Mouse (Mus musculus) T-helper 2 cell (primary cell): ENCODE measurements around the gene Mcf2l.

ENCODE experiments used
- in situ Hi-C: fragments of 300-600 bp; cut with MboI, MseI; formaldehyde crosslinking; loops from one replicate; pipeline ENCODE4 v1.15.1; 2025; ENCODE audit warnings: high pct_unique_total_duplicates

Gene Mcf2l

GRCm38 (mm10) chr8:12988722-12989430 is 115.3 kb downstream of the Mcf2l start:
- in situ Hi-C loops: no loop called here

GRCm38 (mm10) chr8:12991411-12991810 is 117.8 kb downstream of the Mcf2l start:
- in situ Hi-C loops: no loop called here

- in situ Hi-C loops: no loop called here
These were observed 120.9 kb downstream of the Mcf2l start for GRCm38 (mm10) chr8:12994468-12994867.

DNA sequence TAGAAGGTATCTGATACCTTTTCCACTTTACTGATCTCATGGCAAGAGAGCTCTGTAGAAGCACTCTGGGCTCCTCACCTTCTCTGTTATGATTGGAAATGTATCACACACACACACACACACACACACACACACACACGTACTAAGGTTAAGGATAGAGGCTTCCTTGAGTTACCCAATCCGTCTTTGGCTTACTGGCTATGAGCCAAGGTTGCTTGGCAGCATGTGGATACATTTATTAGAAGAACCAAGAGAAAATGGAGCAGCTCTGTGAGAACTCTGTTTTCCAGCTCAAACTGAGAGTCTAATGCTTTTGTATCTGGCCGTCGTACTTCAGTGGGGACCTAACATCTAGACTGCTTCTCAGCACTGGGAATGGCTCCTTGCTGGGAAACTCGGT is 121.9 kb downstream of the Mcf2l start:
- in situ Hi-C loops: no loop called here

DNA sequence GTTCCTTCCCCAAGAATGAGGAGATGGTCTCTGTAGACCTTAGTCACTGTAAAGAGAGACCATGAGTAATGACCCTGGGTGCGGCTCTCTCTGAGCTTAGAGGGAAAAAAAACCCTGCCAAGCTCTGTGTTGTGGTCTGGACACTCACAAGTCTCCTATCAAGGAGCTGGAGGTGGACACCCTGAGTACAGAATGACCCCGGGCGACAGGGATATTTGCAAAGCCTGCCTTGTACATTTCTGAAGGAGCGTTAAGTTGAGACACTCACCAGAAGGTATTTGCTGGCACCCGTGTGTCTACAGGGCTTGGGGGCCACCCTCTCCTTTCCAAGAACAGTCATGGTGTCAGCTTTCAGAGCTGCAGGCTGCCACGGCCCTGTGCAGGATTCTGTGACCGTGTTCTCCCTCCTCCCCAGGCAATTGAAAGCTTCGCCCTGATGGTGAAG is 123.2 kb downstream of the Mcf2l start:
- in situ Hi-C loops: no loop called here

GRCm38 (mm10) chr8:12998331-12998730 is 124.7 kb downstream of the Mcf2l start:
- in situ Hi-C loops: no loop called here

GRCm38 (mm10) chr8:12999793-13000192 is 126.2 kb downstream of the Mcf2l start:
- in situ Hi-C loops: loop anchor here (10.0 kb wide), 1 partner anchor 1245 kb away; no protein-coding TSS in a partner anchor

DNA sequence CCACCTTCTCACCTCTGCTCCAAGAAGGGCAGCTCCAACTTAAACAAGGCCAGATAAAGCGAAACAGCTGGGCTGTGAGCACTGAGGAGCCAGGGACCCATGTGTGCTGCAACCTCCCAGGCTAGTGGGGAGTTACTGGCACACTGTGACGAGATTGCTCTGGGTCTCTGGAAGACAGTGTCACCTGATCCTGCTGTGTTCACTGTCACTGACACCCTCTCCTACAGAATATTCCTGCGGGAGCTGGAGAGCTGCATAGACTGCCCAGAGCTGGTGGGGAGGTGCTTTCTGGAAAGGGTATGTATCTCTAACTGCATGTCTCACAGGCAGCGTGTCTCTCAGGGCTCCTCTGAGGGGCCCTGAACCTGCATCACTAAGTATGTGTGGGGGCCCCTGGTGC is 133.9 kb downstream of the Mcf2l start:
- in situ Hi-C loops: loop anchor here (10.0 kb wide), 1 partner anchor 1237 kb away; no protein-coding TSS in a partner anchor

- in situ Hi-C loops: no loop called here
These were observed 136.7 kb downstream of the Mcf2l start for GRCm38 (mm10) chr8:13010313-13010712.

DNA sequence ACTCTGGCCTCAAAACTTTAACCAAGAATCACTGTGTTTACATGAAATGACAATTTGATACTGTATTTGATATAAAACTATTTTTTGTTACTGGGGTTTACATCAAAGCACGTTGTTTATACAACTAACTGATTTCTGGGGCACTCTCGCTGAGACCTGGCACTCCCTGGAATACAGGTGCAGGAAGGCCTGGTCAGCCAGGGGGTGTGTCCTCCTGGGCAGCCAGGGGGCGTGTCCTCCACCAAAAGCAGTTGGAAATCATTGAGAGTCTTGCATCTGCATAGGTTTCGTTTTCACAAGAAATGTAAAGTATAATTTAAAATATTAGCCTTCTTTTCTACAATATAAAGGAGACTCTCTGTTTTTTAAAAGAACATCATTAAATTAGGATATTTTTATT is 146.0 kb downstream of the Mcf2l start:
- in situ Hi-C loops: no loop called here

GRCm38 (mm10) chr8:13021830-13022229 is 148.2 kb downstream of the Mcf2l start:
- in situ Hi-C loops: no loop called here

GRCm38 (mm10) chr8:13025487-13026224 is 152.1 kb downstream of the Mcf2l start, which contains the start of gene F7:
Gene F7, plus strand, starts transcription at chr8:13026034.
- in situ Hi-C loops: no loop called here

GRCm38 (mm10) chr8:13027615-13028014 is 154.0 kb downstream of the Mcf2l start:
- in situ Hi-C loops: no loop called here

GRCm38 (mm10) chr8:13028482-13028881 is 154.9 kb downstream of the Mcf2l start:
- in situ Hi-C loops: no loop called here

GRCm38 (mm10) chr8:13036346-13036812 is 162.8 kb downstream of the Mcf2l start:
- in situ Hi-C loops: no loop called here

GRCm38 (mm10) chr8:13037015-13037414 is 163.4 kb downstream of the Mcf2l start, which contains the start of gene F10:
Gene F10, plus strand, starts transcription at chr8:13037308.
- in situ Hi-C loops: no loop called here

DNA sequence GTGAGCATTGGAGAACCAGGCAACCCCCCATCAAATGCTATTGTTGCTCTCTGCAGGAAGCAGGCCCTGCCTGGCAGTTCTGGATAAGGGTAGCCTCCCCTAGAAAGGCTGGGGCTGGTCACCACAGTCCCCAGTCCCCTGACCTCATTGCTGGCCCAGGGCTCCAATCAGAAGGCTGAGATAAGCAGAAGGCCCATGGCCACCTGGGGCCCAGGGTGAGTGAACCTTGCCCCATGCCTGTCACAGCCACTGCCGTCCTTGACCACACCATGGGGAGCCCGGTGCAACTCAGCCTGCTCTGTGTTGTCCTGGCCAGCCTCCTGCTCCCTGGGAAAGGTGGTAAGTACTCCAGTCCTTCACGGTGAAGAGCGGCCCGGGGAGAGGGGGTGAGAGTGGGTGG is 164.0 kb downstream of the Mcf2l start:
- in situ Hi-C loops: no loop called here

GRCm38 (mm10) chr8:13039054-13039453 is 165.4 kb downstream of the Mcf2l start:
- in situ Hi-C loops: no loop called here

- in situ Hi-C loops: no loop called here
These were observed 167.9 kb downstream of the Mcf2l start for GRCm38 (mm10) chr8:13041459-13041858.

DNA sequence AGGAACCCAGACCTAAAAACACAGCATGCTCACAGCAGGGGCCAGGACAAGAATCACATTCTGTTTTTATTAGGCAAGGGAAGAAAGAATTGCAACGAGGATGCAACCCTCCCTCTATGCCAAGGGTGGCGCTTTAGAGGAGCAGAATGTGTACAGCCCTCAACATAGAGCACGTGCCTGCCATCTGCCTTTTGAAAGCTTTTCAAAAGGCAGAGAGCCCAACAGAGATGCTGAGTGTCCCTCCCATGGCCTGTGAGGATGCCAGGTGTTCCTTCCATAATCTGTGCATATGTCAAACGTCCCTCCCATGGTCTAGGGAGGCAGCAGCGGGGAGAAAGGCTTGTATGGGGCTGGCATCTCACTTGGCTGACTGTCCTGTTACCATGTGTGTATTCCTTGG is 174.0 kb downstream of the Mcf2l start:
- in situ Hi-C loops: no loop called here

- in situ Hi-C loops: loop anchor here (25.0 kb wide), 1 partner anchor 1112 kb away; no protein-coding TSS in a partner anchor
These were observed 176.9 kb downstream of the Mcf2l start for GRCm38 (mm10) chr8:13050550-13050949.

GRCm38 (mm10) chr8:13057351-13057750 is 183.7 kb downstream of the Mcf2l start:
- in situ Hi-C loops: loop anchor here (25.0 kb wide), 1 partner anchor 1105 kb away; no protein-coding TSS in a partner anchor
